Mouse (Mus musculus): ENCODE results near the gene Agmat. TPM values are rescaled to one million over a fixed set of nuclear protein-coding genes. Genes with fewer than 3 reads are reported as not detected.

Gene Agmat
- polyA plus RNA-seq, 1 experiment from 2014 or later = not detected

DNA sequence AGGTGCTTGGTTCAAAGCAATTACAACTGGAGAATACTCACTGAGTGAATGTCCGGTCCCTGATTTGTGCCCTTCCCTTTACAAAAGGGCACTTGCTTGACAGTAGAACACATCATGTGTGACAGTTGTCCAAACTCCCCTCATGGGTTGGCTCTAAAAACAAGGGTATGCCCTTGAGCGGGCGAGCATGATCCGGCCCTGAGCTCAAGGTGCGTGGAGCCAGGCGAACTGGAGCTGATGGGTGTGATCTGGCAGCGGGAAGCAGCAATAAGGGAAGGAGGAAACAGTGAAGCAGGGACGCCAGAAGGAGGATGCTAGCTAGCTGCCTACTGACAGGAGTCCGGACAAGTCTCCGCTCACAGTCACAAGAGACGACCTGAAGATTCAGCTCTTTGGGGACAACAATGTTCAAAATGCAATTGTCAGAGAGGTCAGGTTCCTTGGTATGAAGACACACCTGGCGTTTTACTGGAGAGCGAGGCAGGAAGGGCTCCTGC lies 15.7 kb downstream of the Agmat start:
- no peak for ATAC-seq (ENCODE audit: insufficient read depth, low FRiP score, low TSS enrichment)
- 95% methylated on average over 13 of the region's 13 CpGs for WGBS
- Histone ChIP-seq H3K9ac (ENCODE audit: low read length) (no peak overlapping the region), H3K4me3 (ENCODE audit: low read depth, low read length) (no peak overlapping the region), H3K4me2 (ENCODE audit: low read depth) (no peak overlapping the region), H3K4me1 (ENCODE audit: control insufficient read depth, insufficient read depth, low read length) (no peaks in the 10 kb centered on the region), H3K36me3 (ENCODE audit: control insufficient read depth, insufficient read depth, low read length) (peaks cover 7% of the 10 kb centered on the region; the same call in 1 of the 2 replicates), H3K27me3 (ENCODE audit: control insufficient read depth, insufficient read depth, low read length) (no peaks in the 10 kb centered on the region), H3K27ac (ENCODE audit: low read depth, low read length) (no peak overlapping the region), H3K9me3 (ENCODE audit: control insufficient read depth, low read length) (no peaks in the 10 kb centered on the region)
- no peak for DNase-seq (ENCODE audit: low spot score)

DNA sequence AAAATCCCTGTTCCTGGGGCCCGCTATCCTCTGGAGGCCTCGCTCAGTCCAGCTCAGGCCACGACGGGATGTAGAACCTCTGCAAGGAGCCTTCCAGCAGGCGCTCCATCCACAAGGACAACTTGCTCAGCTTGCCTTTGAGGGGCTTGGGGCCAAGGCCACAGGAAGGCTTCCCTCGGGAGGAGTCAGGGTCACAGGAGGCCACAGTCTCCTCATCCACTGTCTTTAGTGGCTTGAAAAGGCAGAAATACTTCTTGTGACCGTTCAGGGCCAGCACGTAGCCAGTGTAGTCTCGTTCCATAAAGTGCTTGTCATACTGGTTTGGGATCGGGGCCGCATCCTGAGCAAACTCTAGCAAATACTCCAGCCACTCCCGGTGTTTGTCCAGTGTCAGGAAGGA lies 17.0 kb downstream of the Agmat start:
- no peak for ATAC-seq (ENCODE audit: insufficient read depth, low FRiP score, low TSS enrichment)
- H3K4me3 ChIP-seq (ENCODE audit: low read depth, low read length) = no peak overlapping the region
- no peaks in the 10 kb centered on the region for H3K9me3 ChIP-seq (ENCODE audit: control insufficient read depth, low read length)
- no peaks in the 10 kb centered on the region for H3K4me1 ChIP-seq (ENCODE audit: control insufficient read depth, insufficient read depth, low read length)
- no peak overlapping the region for H3K4me2 ChIP-seq (ENCODE audit: low read depth)
- DNase-seq (ENCODE audit: low spot score) = no peak
- H3K27ac ChIP-seq (ENCODE audit: low read depth, low read length) = no peak overlapping the region
- no peak overlapping the region for H3K9ac ChIP-seq (ENCODE audit: low read length)
- no peaks in the 10 kb centered on the region for H3K27me3 ChIP-seq (ENCODE audit: control insufficient read depth, insufficient read depth, low read length)
- 95% methylated on average over 12 of the region's 12 CpGs for WGBS
- H3K36me3 ChIP-seq (ENCODE audit: control insufficient read depth, insufficient read depth, low read length) = peaks cover 10% of the 10 kb centered on the region; the same call in 1 of the 2 replicates

DNA sequence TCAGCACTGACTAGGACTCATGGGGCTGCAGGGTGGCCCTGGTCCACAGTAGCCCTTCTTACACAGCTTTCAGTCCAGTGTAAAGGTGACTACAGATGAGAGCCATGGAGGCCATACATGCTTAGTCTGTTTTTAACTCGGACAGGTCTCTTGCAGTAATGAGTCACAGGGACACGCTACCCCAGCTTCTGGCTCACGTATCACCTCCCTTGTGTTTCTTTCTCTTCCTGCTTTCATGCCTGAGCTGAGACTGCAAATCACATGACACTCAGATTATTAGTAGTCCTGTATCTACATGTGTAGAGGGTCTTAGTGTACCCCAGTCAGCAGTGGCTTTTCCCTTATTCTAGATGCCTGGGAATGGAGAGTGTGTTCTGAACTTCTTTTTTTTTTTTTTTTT lies 18.5 kb downstream of the Agmat start:
- DNase-seq (ENCODE audit: low spot score) (no peak), ATAC-seq (ENCODE audit: insufficient read depth, low FRiP score, low TSS enrichment) (no peak)
- WGBS = 97% methylated on average over 3 of the region's 3 CpGs
- peaks cover 11% of the 10 kb centered on the region for H3K36me3 ChIP-seq (ENCODE audit: control insufficient read depth, insufficient read depth, low read length)
- no peak overlapping the region for H3K9ac ChIP-seq (ENCODE audit: low read length)
- H3K27ac ChIP-seq (ENCODE audit: low read depth, low read length) = no peak overlapping the region
- H3K4me2 ChIP-seq (ENCODE audit: low read depth) = no peak overlapping the region
- no peaks in the 10 kb centered on the region for H3K27me3 ChIP-seq (ENCODE audit: control insufficient read depth, insufficient read depth, low read length)
- no peaks in the 10 kb centered on the region for H3K9me3 ChIP-seq (ENCODE audit: control insufficient read depth, low read length)
- no peak overlapping the region for H3K4me3 ChIP-seq (ENCODE audit: low read depth, low read length)
- no peaks in the 10 kb centered on the region for H3K4me1 ChIP-seq (ENCODE audit: control insufficient read depth, insufficient read depth, low read length)

DNA sequence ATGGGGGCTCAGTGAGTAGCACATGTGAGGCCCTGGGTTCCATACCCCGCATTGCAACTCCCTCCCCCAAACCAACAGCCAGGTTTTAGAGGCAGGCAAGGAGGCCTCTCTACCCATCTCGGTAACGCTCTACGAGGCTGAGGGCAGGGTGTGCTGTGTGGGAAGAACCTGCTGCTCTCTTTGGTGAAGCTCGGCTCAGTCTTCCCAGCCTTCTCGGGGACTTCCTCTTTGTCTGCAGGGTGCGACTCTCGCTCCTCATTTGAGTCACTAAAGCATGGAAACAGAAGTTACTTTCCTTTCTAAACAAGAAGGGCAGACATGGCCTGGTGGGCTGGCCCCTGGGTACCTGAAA lies 19.8 kb downstream of the Agmat start:
- H3K9me3 ChIP-seq (ENCODE audit: control insufficient read depth, low read length) = no peaks in the 10 kb centered on the region
- 97% methylated on average over 8 of the region's 8 CpGs for WGBS
- no peak overlapping the region for H3K4me2 ChIP-seq (ENCODE audit: low read depth)
- H3K36me3 ChIP-seq (ENCODE audit: control insufficient read depth, insufficient read depth, low read length) = peaks cover 15% of the 10 kb centered on the region
- H3K9ac ChIP-seq (ENCODE audit: low read length) = no peak overlapping the region
- no peaks in the 10 kb centered on the region for H3K27me3 ChIP-seq (ENCODE audit: control insufficient read depth, insufficient read depth, low read length)
- DNase-seq (ENCODE audit: low spot score) = no peak
- H3K4me1 ChIP-seq (ENCODE audit: control insufficient read depth, insufficient read depth, low read length) = no peaks in the 10 kb centered on the region
- H3K27ac ChIP-seq (ENCODE audit: low read depth, low read length) = no peak overlapping the region
- no peak for ATAC-seq (ENCODE audit: insufficient read depth, low FRiP score, low TSS enrichment)
- no peak overlapping the region for H3K4me3 ChIP-seq (ENCODE audit: low read depth, low read length)

DNA sequence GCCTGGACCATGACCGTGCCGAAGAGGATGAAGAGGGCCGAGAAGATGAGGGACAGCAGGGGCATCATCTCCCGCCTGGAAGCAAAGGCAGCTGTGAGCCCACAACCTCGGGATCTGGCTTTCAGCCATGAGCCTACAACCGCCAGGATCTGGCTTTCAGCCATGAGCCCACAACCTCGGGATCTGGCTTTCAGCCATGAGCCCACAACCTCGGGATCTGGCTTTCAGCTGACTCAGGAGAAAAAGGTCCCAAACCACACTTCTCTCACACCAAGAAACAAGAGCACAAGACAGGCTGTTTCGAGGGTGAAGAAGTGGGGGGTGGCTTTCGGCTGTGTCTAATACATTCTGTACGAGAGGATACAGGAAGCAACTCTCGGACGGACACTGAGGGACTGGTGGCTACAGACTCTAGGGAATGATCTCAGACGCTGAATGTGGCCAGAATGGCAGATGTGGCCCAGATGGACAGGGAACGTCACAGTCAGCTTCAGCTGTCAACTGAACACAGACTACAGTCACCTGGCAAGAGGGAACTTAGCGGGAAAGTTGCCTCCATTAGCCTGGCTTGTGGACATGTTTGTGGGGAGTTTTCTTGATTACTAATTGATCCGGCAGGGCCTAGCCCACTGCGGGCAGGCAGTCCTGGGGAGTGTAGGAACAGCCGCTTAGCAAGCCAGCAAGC lies 20.3 kb downstream of the Agmat start:
- Histone ChIP-seq H3K36me3 (ENCODE audit: control insufficient read depth, insufficient read depth, low read length) (peaks cover 15% of the 10 kb centered on the region), H3K4me3 (ENCODE audit: low read depth, low read length) (no peak overlapping the region), H3K27me3 (ENCODE audit: control insufficient read depth, insufficient read depth, low read length) (no peaks in the 10 kb centered on the region), H3K4me1 (ENCODE audit: control insufficient read depth, insufficient read depth, low read length) (no peaks in the 10 kb centered on the region), H3K9ac (ENCODE audit: low read length) (no peak overlapping the region), H3K27ac (ENCODE audit: low read depth, low read length) (no peak overlapping the region), H3K9me3 (ENCODE audit: control insufficient read depth, low read length) (no peaks in the 10 kb centered on the region), H3K4me2 (ENCODE audit: low read depth) (no peak overlapping the region)
- DNase-seq (ENCODE audit: low spot score) (no peak), ATAC-seq (ENCODE audit: insufficient read depth, low FRiP score, low TSS enrichment) (no peak)
- WGBS = 82% methylated on average over 19 of the region's 19 CpGs

DNA sequence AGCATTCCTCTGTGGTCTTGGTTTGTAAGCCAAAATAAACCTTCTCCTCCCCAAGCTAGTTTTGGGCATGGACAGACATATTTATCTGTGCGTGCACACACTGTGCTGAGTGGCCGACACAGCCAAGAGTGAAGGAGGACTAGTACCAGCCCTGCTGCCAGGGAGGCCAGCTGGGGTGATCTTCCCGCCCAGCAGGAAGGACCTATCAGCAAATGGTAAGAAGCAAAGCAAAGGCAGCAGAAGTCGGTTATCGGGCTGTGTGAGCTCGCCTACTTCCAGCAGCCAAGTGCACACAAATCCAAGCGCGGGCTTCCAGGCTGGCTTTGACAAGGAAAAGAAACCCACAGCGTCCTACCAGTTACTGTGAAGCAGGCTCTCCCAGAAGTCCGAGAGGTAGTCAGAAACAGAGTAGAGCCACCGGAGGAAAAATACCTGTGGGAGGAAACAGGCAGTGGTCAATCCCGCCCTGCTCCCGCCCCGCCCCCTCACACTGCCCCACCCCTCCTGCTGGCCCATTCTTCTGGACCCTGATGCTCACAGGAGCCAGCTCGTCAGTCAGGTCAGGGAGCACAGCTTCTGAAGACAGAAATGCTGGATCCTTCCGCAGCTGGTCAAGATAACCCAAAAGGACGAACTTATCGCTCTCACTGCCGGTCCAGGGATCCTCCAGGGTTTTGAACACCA lies 21.0 kb downstream of the Agmat start:
- H3K27me3 ChIP-seq (ENCODE audit: control insufficient read depth, insufficient read depth, low read length) = no peaks in the 10 kb centered on the region
- H3K27ac ChIP-seq (ENCODE audit: low read depth, low read length) = no peak overlapping the region
- no peak overlapping the region for H3K4me3 ChIP-seq (ENCODE audit: low read depth, low read length)
- 75% methylated on average over 19 of the region's 19 CpGs for WGBS
- DNase-seq (ENCODE audit: low spot score) (no peak), ATAC-seq (ENCODE audit: insufficient read depth, low FRiP score, low TSS enrichment) (no peak)
- H3K9me3 ChIP-seq (ENCODE audit: control insufficient read depth, low read length) = no peaks in the 10 kb centered on the region
- no peaks in the 10 kb centered on the region for H3K4me1 ChIP-seq (ENCODE audit: control insufficient read depth, insufficient read depth, low read length)
- H3K36me3 ChIP-seq (ENCODE audit: control insufficient read depth, insufficient read depth, low read length) = peaks cover 12% of the 10 kb centered on the region
- H3K4me2 ChIP-seq (ENCODE audit: low read depth) = no peak overlapping the region
- H3K9ac ChIP-seq (ENCODE audit: low read length) = no peak overlapping the region

DNA sequence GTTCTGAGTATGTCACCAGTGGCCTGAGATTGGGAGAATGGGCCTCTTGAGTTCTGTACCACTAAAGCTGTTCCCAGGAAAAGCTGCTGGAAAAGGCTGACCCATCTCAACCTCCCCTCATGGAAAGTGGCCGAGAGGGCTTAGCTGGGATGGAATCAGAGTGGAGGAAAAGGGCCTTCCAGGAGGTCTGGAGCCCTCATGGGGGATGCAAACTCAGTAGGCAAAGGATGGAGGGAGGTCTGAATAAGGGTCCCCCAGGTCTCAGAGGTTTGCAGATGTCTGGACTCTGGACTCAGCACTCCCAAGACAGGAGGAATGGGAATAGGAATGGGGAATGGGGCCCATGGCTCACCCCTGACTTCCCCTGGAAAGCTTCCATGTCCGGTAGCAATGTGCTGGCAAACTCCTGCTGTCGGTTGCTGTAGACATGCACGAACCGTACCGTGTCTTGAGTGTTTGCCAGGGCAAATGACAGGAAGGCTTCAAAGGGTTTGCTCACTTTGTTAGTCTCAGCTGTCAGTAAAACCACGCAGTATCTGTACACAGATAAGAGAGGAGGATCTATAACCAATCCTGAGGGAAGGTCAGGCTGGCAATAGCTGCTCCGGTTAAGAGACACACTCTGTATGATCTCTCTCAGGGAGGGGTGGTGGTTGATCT lies 23.2 kb downstream of the Agmat start:
- WGBS = 96% methylated on average over 8 of the region's 8 CpGs
- H3K36me3 ChIP-seq (ENCODE audit: control insufficient read depth, insufficient read depth, low read length) = peaks cover 19% of the 10 kb centered on the region
- ATAC-seq (ENCODE audit: insufficient read depth, low FRiP score, low TSS enrichment) = no peak

DNA sequence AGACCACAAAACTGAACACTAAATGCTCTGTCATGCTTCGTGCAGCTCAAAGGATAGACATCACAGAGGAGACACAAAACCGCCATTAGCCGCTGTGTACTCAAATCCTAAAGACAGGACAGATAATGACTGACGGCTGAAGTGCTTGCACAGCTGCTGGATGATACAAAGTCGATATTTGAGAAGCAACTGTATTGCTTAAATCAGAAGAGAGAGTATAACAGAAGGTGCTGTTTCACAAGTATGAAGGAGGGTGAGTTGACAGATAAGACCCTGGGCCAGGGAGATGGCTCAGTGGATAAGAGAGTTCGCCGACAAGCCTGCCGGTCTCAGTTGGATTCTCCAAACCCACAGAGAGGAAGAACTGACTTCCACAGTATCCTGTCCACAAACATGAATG lies 25.4 kb downstream of the Agmat start:
- ATAC-seq (ENCODE audit: insufficient read depth, low FRiP score, low TSS enrichment) = no peak
- Histone ChIP-seq H3K36me3 (ENCODE audit: control insufficient read depth, insufficient read depth, low read length) (peaks cover 17% of the 10 kb centered on the region), H3K4me3 (ENCODE audit: low read depth, low read length) (no peak overlapping the region), H3K9me3 (ENCODE audit: control insufficient read depth, low read length) (no peaks in the 10 kb centered on the region), H3K4me1 (ENCODE audit: control insufficient read depth, insufficient read depth, low read length) (no peaks in the 10 kb centered on the region), H3K27me3 (ENCODE audit: control insufficient read depth, insufficient read depth, low read length) (no peaks in the 10 kb centered on the region), H3K4me2 (ENCODE audit: low read depth) (no peak overlapping the region), H3K9ac (ENCODE audit: low read length) (no peak overlapping the region), H3K27ac (ENCODE audit: low read depth, low read length) (no peak overlapping the region)
- 93% methylated on average over 8 of the region's 8 CpGs for WGBS
- DNase-seq (ENCODE audit: low spot score) = no peak

More for the DNA sequence above, 23.2 kb downstream of the Agmat start:
- no peaks in the 10 kb centered on the region for H3K4me1 ChIP-seq (ENCODE audit: control insufficient read depth, insufficient read depth, low read length)
- no peaks in the 10 kb centered on the region for H3K9me3 ChIP-seq (ENCODE audit: control insufficient read depth, low read length)
- no peak overlapping the region for H3K4me3 ChIP-seq (ENCODE audit: low read depth, low read length)
- DNase-seq (ENCODE audit: low spot score) = no peak
- H3K27me3 ChIP-seq (ENCODE audit: control insufficient read depth, insufficient read depth, low read length) = no peaks in the 10 kb centered on the region
- H3K27ac ChIP-seq (ENCODE audit: low read depth, low read length) = no peak overlapping the region
- no peak overlapping the region for H3K9ac ChIP-seq (ENCODE audit: low read length)
- no peak overlapping the region for H3K4me2 ChIP-seq (ENCODE audit: low read depth)
